Mouse (Mus musculus) embryonic fibroblast, embryonic 13.5 days (primary cell): ENCODE results near the gene Fam184b.

ENCODE experiments used
- CTCF ChIP-seq: IDR thresholded peaks from 2 replicates; pipeline ENCODE4 v1.5.1; 2011; ENCODE audit warnings: mild to moderate bottlenecking, control low read depth, low read length, moderate library complexity, borderline replicate concordance; ENCODE audit not compliant: insufficient read depth
- POLR2A ChIP-seq: IDR thresholded peaks from 2 replicates; pipeline ENCODE4 v1.6.1; 2011; ENCODE audit warnings: low read depth, mild to moderate bottlenecking, control low read depth, low read length, moderate library complexity

- TF ChIP-seq CTCF (no peak), POLR2A (no peak)
Measured at GRCm38 (mm10) chr5:45593276-45593675, 46.1 kb downstream of the Fam184b start.
